ENCODE assay signal across 8 mouse cellular contexts in the genomic region with DNA sequence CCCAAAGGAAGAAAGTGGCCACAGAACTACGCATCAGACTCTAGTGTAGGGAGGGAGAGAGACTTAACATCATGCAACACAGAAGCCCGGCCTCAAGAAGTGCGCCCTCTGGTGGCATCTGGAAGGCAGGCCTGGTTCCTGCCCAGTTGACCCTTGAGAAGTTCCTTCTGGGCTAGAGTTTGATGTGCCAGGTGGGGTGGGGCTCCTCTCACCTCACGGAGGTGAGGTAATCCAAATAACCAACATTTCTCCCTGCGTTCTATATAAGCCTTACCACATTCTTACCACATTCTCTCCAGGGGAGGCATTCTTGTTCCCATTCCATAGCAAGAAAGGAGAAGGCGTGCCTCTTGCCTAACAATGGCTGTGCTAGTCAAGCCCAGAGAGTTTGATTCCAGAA. TPM values are rescaled to one million over a fixed set of nuclear protein-coding genes. Genes with fewer than 3 reads are reported as not detected.
DNase-seq lines count a peak whose midpoint lies in the region; ATAC-seq and TF ChIP-seq lines count a peak whose summit lies in the region.

No protein-coding gene starts in this region.

- no peaks in the 10 kb centered on the region for H3K9me3 ChIP-seq in forebrain, postnatal 0 days (ENCODE audit: low read length)
- H3K9me3 ChIP-seq in liver, embryonic 14.5 days (ENCODE audit: control insufficient read depth, low read length) = no peaks in the 10 kb centered on the region

- peaks cover 15% of the 10 kb centered on the region for H3K36me3 ChIP-seq in forebrain, postnatal 0 days (ENCODE audit: insufficient read depth)
- no peaks in the 10 kb centered on the region for H3K36me3 ChIP-seq in kidney, adult 2 months (ENCODE audit: control insufficient read depth, insufficient read depth, low read length)
- H3K36me3 ChIP-seq in liver, embryonic 14.5 days (replicated peaks; ENCODE audit: control insufficient read depth, insufficient read depth, low read depth) = no peaks in the 10 kb centered on the region

- ATAC-seq in CD4-positive, CD25-positive, alpha-beta regulatory T cell, adult 4 months = peak; percentile 61
- ATAC-seq in forebrain, postnatal 0 days = no peak; the same call in 1 of the 2 replicates
- no peak for ATAC-seq in liver, embryonic 14.5 days (ENCODE audit: insufficient read depth)

- H3K9ac ChIP-seq in forebrain, postnatal 0 days = no peak overlapping the region
- no peak overlapping the region for H3K9ac ChIP-seq in liver, embryonic 14.5 days (replicated peaks)

- H3K4me1 ChIP-seq in forebrain, postnatal 0 days (ENCODE audit: insufficient read depth) = no peaks in the 10 kb centered on the region
- H3K4me1 ChIP-seq in kidney, adult 2 months (ENCODE audit: control insufficient read depth, insufficient read depth, low read length) = peaks cover 12% of the 10 kb centered on the region
- H3K4me1 ChIP-seq in liver, embryonic 14.5 days (replicated peaks; ENCODE audit: control insufficient read depth in 2 of 2, insufficient read depth in 2 of 2, low read length in 1 of 2) = 0 out of 4 replicates have a peak, but pooled peaks cover 0 to 1% of the 10 kb centered on the region in 2 experiments

- no peak overlapping the region for H3K27ac ChIP-seq in forebrain, postnatal 0 days (ENCODE audit: low read depth, low read length)
- no peak overlapping the region for H3K27ac ChIP-seq in kidney, adult 2 months (ENCODE audit: insufficient read depth, low read depth, low read length)
- H3K27ac ChIP-seq in liver, embryonic 14.5 days = no peak overlapping the region

- H3K4me2 ChIP-seq in forebrain, postnatal 0 days (ENCODE audit: low read depth) = no peak overlapping the region
- H3K4me2 ChIP-seq in liver, embryonic 14.5 days (ENCODE audit: low read depth) = no peak overlapping the region

- DNase-seq in 416B (ENCODE audit: low read depth) = peak; percentile 88
- peak; percentile 56 for DNase-seq in c-Kit-negative CD71-positive TER-119-positive erythroid progenitor cells, embryonic 14.5 days (ENCODE audit: low read depth, low spot score)
- peak; percentile 69 for DNase-seq in forebrain, postnatal 0 days
- DNase-seq in kidney, adult 2 months = peak; percentile 83
- DNase-seq in liver, embryonic 14.5 days (ENCODE audit: low read depth in 3 of 3, low spot score in 3 of 3) = peak in 2 of 3 experiments; percentile 54 to 60
- DNase-seq in retina, adult 2 months (ENCODE audit: low read depth, low spot score) = peak; percentile 53
- peak; percentile 80 for DNase-seq in urinary bladder, postnatal 25 days (ENCODE audit: low spot score)

- H3K4me3 ChIP-seq in forebrain, postnatal 0 days (ENCODE audit: low read depth, low read length) = no peak overlapping the region
- no peak overlapping the region for H3K4me3 ChIP-seq in kidney, adult 2 months (ENCODE audit: insufficient read depth, low read depth, low read length)
- no peak overlapping the region for H3K4me3 ChIP-seq in liver, embryonic 14.5 days (ENCODE audit: insufficient read depth in 1 of 2, low read depth in 2 of 2, low read length in 2 of 2)

- WGBS in forebrain, postnatal 0 days = 23% methylated on average over 6 of the region's 6 CpGs
- WGBS in kidney, adult 2 months = 23% methylated on average over 6 of the region's 6 CpGs
- WGBS in liver, embryonic 14.5 days (ENCODE audit: insufficient replicate concordance) = 17% methylated on average over 6 of the region's 6 CpGs

- TF ChIP-seq EP300 in liver, embryonic 14.5 days (IDR thresholded peaks at IDR 0.05; ENCODE audit: low read depth) = no peak

- no peaks in the 10 kb centered on the region for H3K27me3 ChIP-seq in forebrain, postnatal 0 days (ENCODE audit: insufficient read depth, low read length)
- no peaks in the 10 kb centered on the region for H3K27me3 ChIP-seq in kidney, adult 2 months (replicated peaks; ENCODE audit: control insufficient read depth, insufficient read depth, low read length)
- no peaks in the 10 kb centered on the region; the same call in 1 of the 2 replicates for H3K27me3 ChIP-seq in liver, embryonic 14.5 days (ENCODE audit: control insufficient read depth, insufficient read depth, low read length)

- peak; percentile 85 for TF ChIP-seq CTCF in forebrain, postnatal 0 days (IDR thresholded peaks at IDR 0.05; ENCODE audit: low read depth)
- TF ChIP-seq CTCF in kidney, adult 2 months (conservative IDR thresholded peaks at IDR 0.05; ENCODE audit: insufficient read depth, insufficient read length, low read depth, low read length) = peak; percentile 87
- peak; percentile 98 for TF ChIP-seq CTCF in liver, embryonic 14.5 days (IDR thresholded peaks at IDR 0.05; ENCODE audit: low read depth)

- no peak for TF ChIP-seq POLR2A in kidney, adult 2 months (IDR thresholded peaks at IDR 0.05; ENCODE audit: low read depth, low read length)

RNA-seq across cellular contexts. Expression of a gene that starts 12.7 kb away (rescaled TPM):
- 100 to 1,000 TPM in 1 of 2 experiments, 10 to 100 TPM in 1; 80.7 to 125 TPM for polyA plus RNA-seq in CD4-positive, CD25-positive, alpha-beta regulatory T cell, adult 4 months (2017; shearing (Covaris generic))
- total RNA-seq in forebrain, postnatal 0 days (2014; rRNA removed) = 2,537 and 3,460 TPM in 2 replicates
- 7,274 and 8,446 TPM in 2 replicates for polyA plus RNA-seq in forebrain, postnatal 0 days (2015; fragmentation: Nextera tagmentation; extraction: Ambion mirVana)
- 9.8 and 24.9 TPM in 2 replicates for polyA plus RNA-seq in kidney, adult 2 months (2012; rRNA removed)
- 46.2 and 104 TPM in 2 replicates for polyA plus RNA-seq in liver, embryonic 14.5 days (2012; rRNA removed)
- polyA plus RNA-seq in liver, embryonic 14.5 days (2014; fragmentation: Nextera tagmentation; extraction: Ambion mirVana) = 404 and 464 TPM in 2 replicates

RNA-seq across cellular contexts. Expression of a gene that starts 15.6 kb away (rescaled TPM):
- 10 to 100 TPM; 21.3 to 56.0 TPM for polyA plus RNA-seq in CD4-positive, CD25-positive, alpha-beta regulatory T cell, adult 4 months (2017; shearing (Covaris generic))
- 33.9 and 36.6 TPM in 2 replicates for total RNA-seq in forebrain, postnatal 0 days (2014; rRNA removed)
- 21.3 and 28.1 TPM in 2 replicates for polyA plus RNA-seq in forebrain, postnatal 0 days (2015; fragmentation: Nextera tagmentation; extraction: Ambion mirVana)
- polyA plus RNA-seq in kidney, adult 2 months (2012; rRNA removed) = 58.7 and 74.3 TPM in 2 replicates
- 4.1 and 5.7 TPM in 2 replicates for polyA plus RNA-seq in liver, embryonic 14.5 days (2012; rRNA removed)
- polyA plus RNA-seq in liver, embryonic 14.5 days (2014; fragmentation: Nextera tagmentation; extraction: Ambion mirVana) = 1.9 and 2.3 TPM in 2 replicates

RNA-seq across cellular contexts. Expression of a gene that starts 29.9 kb away (rescaled TPM):
- polyA plus RNA-seq in CD4-positive, CD25-positive, alpha-beta regulatory T cell, adult 4 months (2017; shearing (Covaris generic)) = 1 to 10 TPM in 1 of 2 experiments, under 1 TPM in 1; 0.26 to 1.2 TPM
- total RNA-seq in forebrain, postnatal 0 days (2014; rRNA removed) = 1.2 and 1.8 TPM in 2 replicates
- 1.1 and 1.3 TPM in 2 replicates for polyA plus RNA-seq in forebrain, postnatal 0 days (2015; fragmentation: Nextera tagmentation; extraction: Ambion mirVana)
- polyA plus RNA-seq in kidney, adult 2 months (2012; rRNA removed) = 0.07 and 0.09 TPM in 2 replicates
- 13.5 and 21.0 TPM in 2 replicates for polyA plus RNA-seq in liver, embryonic 14.5 days (2012; rRNA removed)
- polyA plus RNA-seq in liver, embryonic 14.5 days (2014; fragmentation: Nextera tagmentation; extraction: Ambion mirVana) = 7.6 and 10.2 TPM in 2 replicates

RNA-seq across cellular contexts. Expression of a gene that starts 54.3 kb away (rescaled TPM):
- polyA plus RNA-seq in CD4-positive, CD25-positive, alpha-beta regulatory T cell, adult 4 months (2017; shearing (Covaris generic)) = 100 to 1,000 TPM in 1 of 2 experiments, 10 to 100 TPM in 1; 83.6 to 119 TPM
- total RNA-seq in forebrain, postnatal 0 days (2014; rRNA removed) = 116 and 119 TPM in 2 replicates
- polyA plus RNA-seq in forebrain, postnatal 0 days (2015; fragmentation: Nextera tagmentation; extraction: Ambion mirVana) = 191 and 194 TPM in 2 replicates
- 133 and 149 TPM in 2 replicates for polyA plus RNA-seq in kidney, adult 2 months (2012; rRNA removed)
- 27.0 and 28.4 TPM in 2 replicates for polyA plus RNA-seq in liver, embryonic 14.5 days (2012; rRNA removed)
- polyA plus RNA-seq in liver, embryonic 14.5 days (2014; fragmentation: Nextera tagmentation; extraction: Ambion mirVana) = 41.6 and 48.5 TPM in 2 replicates

Comparison
In these comparisons a context has a peak if more than half of its experiments do, and no peak if none do; other contexts are left out.
1. RNA of a gene that starts 12.7 kb away (polyA plus RNA-seq): 7,274 to 8,446 TPM in forebrain, postnatal 0 days; 46.2 to 464 TPM in liver, embryonic 14.5 days, 80.7 to 125 TPM in CD4-positive, CD25-positive, alpha-beta regulatory T cell, adult 4 months and 9.8 to 24.9 TPM in kidney, adult 2 months; every median in the first group is over 10 times any median in the second.
2. Peak in every context shown above with its lines, with median percentiles within 50 percentile points of each other: DNase-seq and CTCF ChIP-seq.